Mouse (Mus musculus) forebrain, embryonic 15.5 days (tissue): Measurements from ENCODE around the gene Pbxip1. TPM values are rescaled to one million over a fixed set of nuclear protein-coding genes. Genes with fewer than 3 reads are reported as not detected.

ENCODE experiments used
- ATAC-seq: fragments of 200-750 bp; cut with Nextera tagmentation; replicated peaks from 2 replicates; pipeline ENCODE4 v1.8.0; 2017; ENCODE audit warnings: mild to moderate bottlenecking, moderate TSS enrichment, moderate library complexity
- H3K27ac ChIP-seq: fragments of 300-500 bp; sonication (generic); replicated peaks from 2 replicates; pipeline ENCODE4 v1.5.1; 2015; ENCODE audit warnings: mild to moderate bottlenecking, inconsistent platforms
- H3K27me3 ChIP-seq: fragments of 300-500 bp; sonication (generic); 2 replicates; pipeline ENCODE4 v1.6.1; 2015; ENCODE audit warnings: inconsistent platforms
- H3K36me3 ChIP-seq: fragments of 300-500 bp; sonication (generic); 2 replicates; pipeline ENCODE4 v1.6.1; 2015; ENCODE audit warnings: mild to moderate bottlenecking, inconsistent platforms
- H3K4me1 ChIP-seq: fragments of 300-500 bp; sonication (generic); 2 replicates; pipeline ENCODE4 v1.6.1; 2015; ENCODE audit warnings: inconsistent platforms
- H3K4me2 ChIP-seq: fragments of 300-500 bp; sonication (generic); replicated peaks from 2 replicates; pipeline ENCODE4 v1.6.1; 2015; ENCODE audit warnings: mild to moderate bottlenecking, inconsistent platforms
- H3K4me3 ChIP-seq: fragments of 300-500 bp; sonication (generic); 2 replicates; pipeline ENCODE4 v1.5.1; 2015; ENCODE audit warnings: mild to moderate bottlenecking, inconsistent platforms
- H3K9ac ChIP-seq: fragments of 300-500 bp; sonication (generic); replicated peaks from 2 replicates; pipeline ENCODE4 v1.6.1; 2015; ENCODE audit warnings: mild to moderate bottlenecking, inconsistent platforms
- H3K9me3 ChIP-seq: fragments of 300-500 bp; sonication (generic); 2 replicates; pipeline ENCODE4 v1.6.1; 2016; ENCODE audit warnings: inconsistent platforms
- WGBS: fragments of 180-500 bp; shearing (Covaris S2); methylation state at CpG from one replicate; pipeline ENCODE4 v1.1.7; 2015; ENCODE audit warnings: mixed read lengths; 5-methylcytosine and 5-hydroxymethylcytosine counted together
- polyA plus RNA-seq: library from polyadenylated mRNA; unstranded; fragments of >200 nt; fragmentation: Nextera tagmentation; extraction: Ambion mirVana; gene quantifications from 2 replicates; pipeline ENCODE4 v1.2.1, GENCODE M21; 2015

The Pbxip1 gene
- polyA plus RNA-seq = 12.1 and 15.1 TPM in 2 replicates

- Histone ChIP-seq H3K27me3 (no peaks in the 10 kb centered on the region), H3K4me1 (peaks cover 19% of the 10 kb centered on the region), H3K9ac (peak within 1 kb of the TSS; percentile 20; the same call in 1 of the 2 replicates), H3K36me3 (peaks cover 31% of the 10 kb centered on the region), H3K27ac (no peak within 1 kb of the TSS), H3K4me2 (peak within 1 kb of the TSS; percentile 37), H3K4me3 (peak within 1 kb of the TSS; percentile 33), H3K9me3 (no peaks in the 10 kb centered on the region)
- 4% methylated on average over 16 of the region's 16 CpGs for WGBS
- ATAC-seq = peak; percentile 43; the same call in 1 of the 2 replicates
Measured at GRCm38 (mm10) chr3:89436176-89437113, at the start of gene Pbxip1. Gene Pbxip1 (plus strand): TSS chr3:89436706.

GRCm38 (mm10) chr3:89387632-89388031 lies 48.9 kb upstream of the Pbxip1 start:
- Histone ChIP-seq H3K27me3 (no peaks in the 10 kb centered on the region; the same call in 1 of the 2 replicates), H3K4me3 (no peak overlapping the region), H3K27ac (no peak overlapping the region), H3K4me1 (peaks cover 36% of the 10 kb centered on the region), H3K9me3 (no peaks in the 10 kb centered on the region), H3K9ac (no peak overlapping the region), H3K4me2 (no peak overlapping the region), H3K36me3 (no peaks in the 10 kb centered on the region)
- 78% methylated on average over 11 of the region's 11 CpGs for WGBS
- no peak; the same call in 1 of the 2 replicates for ATAC-seq

- H3K4me2 ChIP-seq = no peak overlapping the region
- H3K27ac ChIP-seq = no peak overlapping the region
- no peaks in the 10 kb centered on the region; the same call in 1 of the 2 replicates for H3K27me3 ChIP-seq
- WGBS = 59% methylated on average over 11 of the region's 11 CpGs
- H3K9ac ChIP-seq = no peak overlapping the region
- ATAC-seq = peak; percentile 23; the same call in 1 of the 2 replicates
- H3K4me3 ChIP-seq = no peak overlapping the region
- no peaks in the 10 kb centered on the region for H3K36me3 ChIP-seq
- H3K9me3 ChIP-seq = no peaks in the 10 kb centered on the region
- H3K4me1 ChIP-seq = peaks cover 41% of the 10 kb centered on the region
Measured at GRCm38 (mm10) chr3:89388134-89388881, 48.2 kb upstream of the Pbxip1 start.

- 74% methylated on average over 5 of the region's 6 CpGs for whole genome bisulfite sequencing
- Histone ChIP-seq H3K27ac (no peak overlapping the region), H3K4me3 (no peak overlapping the region), H3K4me2 (no peak overlapping the region), H3K27me3 (no peaks in the 10 kb centered on the region; the same call in 1 of the 2 replicates), H3K9me3 (no peaks in the 10 kb centered on the region), H3K9ac (no peak overlapping the region), H3K4me1 (peaks cover 47% of the 10 kb centered on the region), H3K36me3 (no peaks in the 10 kb centered on the region)
- ATAC-seq = peak; percentile 47
Measured at GRCm38 (mm10) chr3:89388901-89389740, 47.4 kb upstream of the Pbxip1 start.

GRCm38 (mm10) chr3:89390111-89390515 lies 46.4 kb upstream of the Pbxip1 start:
- no peak overlapping the region for H3K4me2 ChIP-seq
- H3K9ac ChIP-seq = no peak overlapping the region
- H3K27me3 ChIP-seq = no peaks in the 10 kb centered on the region; the same call in 1 of the 2 replicates
- no peak for ATAC-seq
- H3K27ac ChIP-seq = no peak overlapping the region
- H3K36me3 ChIP-seq = no peaks in the 10 kb centered on the region
- no peaks in the 10 kb centered on the region for H3K9me3 ChIP-seq
- H3K4me1 ChIP-seq = peaks cover 57% of the 10 kb centered on the region
- no peak overlapping the region for H3K4me3 ChIP-seq
- WGBS = 38% methylated on average over 5 of the region's 5 CpGs

- Histone ChIP-seq H3K4me1 (peaks cover 64% of the 10 kb centered on the region), H3K9ac (0 out of 2 replicates have a peak overlapping the region, but pooled peaks have one; percentile 48), H3K4me2 (peak overlapping the region; percentile 94), H3K36me3 (no peaks in the 10 kb centered on the region), H3K27ac (no peak overlapping the region), H3K9me3 (no peaks in the 10 kb centered on the region), H3K4me3 (peak overlapping the region; percentile 46), H3K27me3 (peaks cover 2% of the 10 kb centered on the region; the same call in 1 of the 2 replicates)
- ATAC-seq = no peak
- 8% methylated on average over 16 of the region's 19 CpGs for WGBS
Measured at GRCm38 (mm10) chr3:89390699-89391662, 45.5 kb upstream of the Pbxip1 start.

- Histone ChIP-seq H3K4me2 (peak overlapping the region; percentile 94), H3K27me3 (peaks cover 5% of the 10 kb centered on the region; the same call in 1 of the 2 replicates), H3K27ac (no peak overlapping the region), H3K4me3 (peak overlapping the region; percentile 46), H3K9me3 (no peaks in the 10 kb centered on the region), H3K36me3 (no peaks in the 10 kb centered on the region), H3K4me1 (peaks cover 72% of the 10 kb centered on the region), H3K9ac (peak overlapping the region; percentile 48)
- ATAC-seq = no peak
- 1% methylated on average over 55 of the region's 56 CpGs for WGBS
Measured at GRCm38 (mm10) chr3:89391663-89392511, 44.6 kb upstream of the Pbxip1 start.

- ATAC-seq = no peak
- 0 out of 2 replicates have a peak overlapping the region, but pooled peaks have one; percentile 48 for H3K9ac ChIP-seq
- H3K4me2 ChIP-seq = peak overlapping the region; percentile 94
- H3K27me3 ChIP-seq = peaks cover 5% of the 10 kb centered on the region; the same call in 1 of the 2 replicates
- H3K4me1 ChIP-seq = peaks cover 68% of the 10 kb centered on the region
- H3K27ac ChIP-seq = no peak overlapping the region
- under 1% methylated on average over 21 of the region's 24 CpGs for WGBS
- H3K4me3 ChIP-seq = peak overlapping the region; percentile 46
- no peaks in the 10 kb centered on the region for H3K9me3 ChIP-seq
- no peaks in the 10 kb centered on the region for H3K36me3 ChIP-seq
Measured at GRCm38 (mm10) chr3:89392871-89393311, 43.6 kb upstream of the Pbxip1 start.

GRCm38 (mm10) chr3:89393605-89394004 lies 42.9 kb upstream of the Pbxip1 start:
- H3K36me3 ChIP-seq = no peaks in the 10 kb centered on the region
- peaks cover 5% of the 10 kb centered on the region; the same call in 1 of the 2 replicates for H3K27me3 ChIP-seq
- peak overlapping the region; percentile 94 for H3K4me2 ChIP-seq
- peak overlapping the region; percentile 46 for H3K4me3 ChIP-seq
- peak overlapping the region; percentile 42 for H3K9ac ChIP-seq
- H3K9me3 ChIP-seq = no peaks in the 10 kb centered on the region
- H3K27ac ChIP-seq = peak overlapping the region; percentile 64
- 0% methylated on average over 15 of the region's 15 CpGs for WGBS
- ATAC-seq = peak; percentile 92
- peaks cover 61% of the 10 kb centered on the region for H3K4me1 ChIP-seq
